Mouse (Mus musculus) hindbrain, embryonic 11.5 days (tissue): ENCODE data around the gene Setd1a. TPM values are rescaled to one million over a fixed set of nuclear protein-coding genes. Genes with fewer than 3 reads are reported as not detected.

ENCODE experiments used
- ATAC-seq: fragments of 200-750 bp; cut with Nextera tagmentation; 2 replicates; pipeline ENCODE4 v1.8.0; 2017; ENCODE audit warnings: mild to moderate bottlenecking, moderate TSS enrichment, moderate library complexity; ENCODE audit not compliant: low FRiP score
- DNase-seq: peaks from one replicate; pipeline ENCODE4 v3.0.0-alpha.2; 2015; ENCODE audit warnings: low spot score
- H3K27ac ChIP-seq: fragments of 300-500 bp; sonication (generic); 2 replicates; pipeline ENCODE4 v1.5.1; 2014; ENCODE audit warnings: mild to moderate bottlenecking, low read depth, low read length
- H3K27me3 ChIP-seq: fragments of 300-500 bp; sonication (generic); 2 replicates; pipeline ENCODE4 v1.6.1; 2014; ENCODE audit warnings: mild to moderate bottlenecking, low read length, moderate library complexity, mixed read lengths; ENCODE audit not compliant: control insufficient read depth, insufficient read depth
- H3K36me3 ChIP-seq: fragments of 300-500 bp; sonication (generic); 2 replicates; pipeline ENCODE4 v1.6.1; 2014; ENCODE audit warnings: mild to moderate bottlenecking, low read length, moderate library complexity, mixed read lengths; ENCODE audit not compliant: control insufficient read depth, insufficient read depth
- H3K4me1 ChIP-seq: fragments of 300-500 bp; sonication (generic); replicated peaks from 2 replicates; pipeline ENCODE4 v1.6.1; 2014; ENCODE audit warnings: low read length, mixed read lengths; ENCODE audit not compliant: control insufficient read depth, insufficient read depth
- H3K4me2 ChIP-seq: fragments of 300-500 bp; sonication (generic); replicated peaks from 2 replicates; pipeline ENCODE4 v1.6.1; 2014; ENCODE audit warnings: mild to moderate bottlenecking, low read depth, low read length
- H3K4me3 ChIP-seq: fragments of 300-500 bp; sonication (generic); 2 replicates; pipeline ENCODE4 v1.5.1; 2014; ENCODE audit warnings: low read depth, low read length
- H3K9ac ChIP-seq: fragments of 300-500 bp; sonication (generic); 2 replicates; pipeline ENCODE4 v1.6.1; 2014; ENCODE audit warnings: low read depth, low read length
- H3K9me3 ChIP-seq: fragments of 300-500 bp; sonication (generic); 2 replicates; pipeline ENCODE4 v1.6.1; 2016; ENCODE audit warnings: low read length; ENCODE audit not compliant: control insufficient read depth
- WGBS: fragments of 180-500 bp; shearing (Covaris S2); extraction: QIAGEN DNeasy Blood & Tissue Kit; methylation state at CpG from one replicate; pipeline ENCODE4 v1.1.7; 2014; 5-methylcytosine and 5-hydroxymethylcytosine counted together
- polyA plus RNA-seq: library from polyadenylated mRNA; unstranded; fragments of >200 nt; fragmentation: Nextera tagmentation; extraction: Ambion mirVana; gene quantifications from 2 replicates; pipeline ENCODE4 v1.2.1, GENCODE M21; 2014

Setd1a gene
- polyA plus RNA-seq, 1 experiment from 2014 or later, result 22.4 TPM

GRCm38 (mm10) chr7:127800435-127801009 lies 24.1 kb downstream of the Setd1a start, which contains the start of gene Hsd3b7:
Gene Hsd3b7, plus strand, starts transcription at chr7:127800604.
- no peak within 1 kb of the TSS for H3K4me2 ChIP-seq
- H3K27me3 ChIP-seq, result no peaks in the 10 kb centered on the region
- DNase-seq, result peak; percentile 94
- ATAC-seq, result peak; percentile 73
- no peaks in the 10 kb centered on the region; the same call in 1 of the 2 replicates for H3K4me1 ChIP-seq
- H3K4me3 ChIP-seq, result no peak within 1 kb of the TSS
- 0 out of 2 replicates have a peak within 1 kb of the TSS, but pooled peaks have one; percentile 24 for H3K27ac ChIP-seq
- H3K9ac ChIP-seq, result no peak within 1 kb of the TSS
- H3K36me3 ChIP-seq, result peaks cover 20% of the 10 kb centered on the region
- 32% methylated on average over 6 of the region's 6 CpGs for WGBS
- no peaks in the 10 kb centered on the region for H3K9me3 ChIP-seq

- ATAC-seq (peak; percentile 13; the same call in 1 of the 2 replicates), DNase-seq (no peak)
- Histone ChIP-seq H3K4me3 (no peak overlapping the region), H3K4me2 (no peak overlapping the region), H3K27me3 (no peaks in the 10 kb centered on the region), H3K36me3 (peaks cover 17% of the 10 kb centered on the region), H3K27ac (0 out of 2 replicates have a peak overlapping the region, but pooled peaks have one; percentile 24), H3K9ac (no peak overlapping the region), H3K4me1 (no peaks in the 10 kb centered on the region; the same call in 1 of the 2 replicates), H3K9me3 (no peaks in the 10 kb centered on the region)
- WGBS, result 91% methylated on average over 8 of the region's 8 CpGs
Measured at GRCm38 (mm10) chr7:127801010-127801621, 24.6 kb downstream of the Setd1a start.

GRCm38 (mm10) chr7:127802313-127802712 lies 25.8 kb downstream of the Setd1a start:
- H3K9me3 ChIP-seq, result no peaks in the 10 kb centered on the region
- no peak overlapping the region for H3K4me3 ChIP-seq
- ATAC-seq (no peak), DNase-seq (no peak)
- H3K4me1 ChIP-seq, result no peaks in the 10 kb centered on the region; the same call in 1 of the 2 replicates
- WGBS, result 92% methylated on average over 17 of the region's 17 CpGs
- no peak overlapping the region for H3K9ac ChIP-seq
- no peak overlapping the region for H3K27ac ChIP-seq
- H3K4me2 ChIP-seq, result no peak overlapping the region
- no peaks in the 10 kb centered on the region for H3K27me3 ChIP-seq
- peaks cover 10% of the 10 kb centered on the region for H3K36me3 ChIP-seq

GRCm38 (mm10) chr7:127808821-127809220 lies 32.4 kb downstream of the Setd1a start:
- H3K9me3 ChIP-seq, result no peaks in the 10 kb centered on the region
- H3K4me3 ChIP-seq, result no peak overlapping the region
- WGBS, result 73% methylated on average over 5 of the region's 5 CpGs
- H3K4me2 ChIP-seq, result no peak overlapping the region
- no peaks in the 10 kb centered on the region for H3K27me3 ChIP-seq
- H3K9ac ChIP-seq, result no peak overlapping the region
- DNase-seq (no peak), ATAC-seq (no peak)
- H3K36me3 ChIP-seq, result no peaks in the 10 kb centered on the region
- no peak overlapping the region for H3K27ac ChIP-seq
- no peaks in the 10 kb centered on the region for H3K4me1 ChIP-seq

GRCm38 (mm10) chr7:127809846-127810245 lies 33.4 kb downstream of the Setd1a start:
- WGBS, result 93% methylated on average over 1 of the region's 1 CpGs
- H3K36me3 ChIP-seq, result no peaks in the 10 kb centered on the region
- H3K4me3 ChIP-seq, result no peak overlapping the region
- no peaks in the 10 kb centered on the region for H3K9me3 ChIP-seq
- no peak overlapping the region for H3K4me2 ChIP-seq
- H3K27me3 ChIP-seq, result no peaks in the 10 kb centered on the region
- no peak for ATAC-seq
- no peak for DNase-seq
- H3K4me1 ChIP-seq, result no peaks in the 10 kb centered on the region
- no peak overlapping the region for H3K9ac ChIP-seq
- no peak overlapping the region for H3K27ac ChIP-seq

GRCm38 (mm10) chr7:127810650-127811049 lies 34.2 kb downstream of the Setd1a start:
- DNase-seq, result no peak
- Histone ChIP-seq H3K36me3 (no peaks in the 10 kb centered on the region), H3K27me3 (no peaks in the 10 kb centered on the region), H3K4me2 (no peak overlapping the region), H3K4me3 (no peak overlapping the region), H3K9me3 (no peaks in the 10 kb centered on the region), H3K27ac (no peak overlapping the region), H3K9ac (no peak overlapping the region), H3K4me1 (no peaks in the 10 kb centered on the region)
- 71% methylated on average over 10 of the region's 10 CpGs for WGBS
- ATAC-seq, result no peak

GRCm38 (mm10) chr7:127811240-127811639 lies 34.8 kb downstream of the Setd1a start:
- WGBS, result 91% methylated on average over 4 of the region's 4 CpGs
- Histone ChIP-seq H3K4me2 (no peak overlapping the region), H3K27ac (no peak overlapping the region), H3K4me1 (no peaks in the 10 kb centered on the region), H3K36me3 (no peaks in the 10 kb centered on the region), H3K9ac (no peak overlapping the region), H3K27me3 (no peaks in the 10 kb centered on the region), H3K9me3 (no peaks in the 10 kb centered on the region), H3K4me3 (no peak overlapping the region)
- no peak for ATAC-seq
- no peak for DNase-seq

- Histone ChIP-seq H3K9ac (no peak overlapping the region), H3K27ac (no peak overlapping the region), H3K4me1 (no peaks in the 10 kb centered on the region), H3K4me3 (no peak overlapping the region), H3K4me2 (no peak overlapping the region), H3K9me3 (no peaks in the 10 kb centered on the region), H3K36me3 (no peaks in the 10 kb centered on the region), H3K27me3 (no peaks in the 10 kb centered on the region)
- no peak for ATAC-seq
- no peak for DNase-seq
- 86% methylated on average over 3 of the region's 3 CpGs for WGBS
Measured at GRCm38 (mm10) chr7:127812292-127812691, 35.8 kb downstream of the Setd1a start.

GRCm38 (mm10) chr7:127813821-127814220 lies 37.4 kb downstream of the Setd1a start:
- DNase-seq (no peak), ATAC-seq (no peak)
- Histone ChIP-seq H3K9ac (no peak overlapping the region), H3K4me3 (no peak overlapping the region), H3K27me3 (no peaks in the 10 kb centered on the region), H3K27ac (no peak overlapping the region), H3K4me2 (no peak overlapping the region), H3K36me3 (no peaks in the 10 kb centered on the region), H3K9me3 (no peaks in the 10 kb centered on the region), H3K4me1 (no peaks in the 10 kb centered on the region)
- WGBS, result 80% methylated on average over 4 of the region's 4 CpGs
